Mouse (Mus musculus): ENCODE measurements around the gene Syn3. TPM values are rescaled to one million over a fixed set of nuclear protein-coding genes. Genes with fewer than 3 reads are reported as not detected.

The Syn3 gene
- polyA plus RNA-seq, 1 experiment, result 3.3 TPM

- 35% methylated on average over 3 of the region's 3 CpGs for WGBS
- Histone ChIP-seq H3K27me3 (replicated peaks; ENCODE audit: control insufficient read depth, insufficient read depth, low read length) (no peaks in the 10 kb centered on the region), H3K27ac (ENCODE audit: insufficient read depth, low read depth, low read length) (peak overlapping the region; percentile 80), H3K4me1 (ENCODE audit: control insufficient read depth, insufficient read depth, low read length) (peaks cover 60% of the 10 kb centered on the region), H3K36me3 (ENCODE audit: control insufficient read depth, insufficient read depth, low read length) (peaks cover 22% of the 10 kb centered on the region), H3K4me3 (ENCODE audit: insufficient read depth, low read depth, low read length) (no peak overlapping the region)
- TF ChIP-seq CTCF (conservative IDR thresholded peaks at IDR 0.05; ENCODE audit: insufficient read depth, insufficient read length, low read depth, low read length), result no peak
- no peak for TF ChIP-seq POLR2A (IDR thresholded peaks at IDR 0.05; ENCODE audit: low read depth, low read length)
- DNase-seq, result peak; percentile 38
These were observed 157.6 kb downstream of the Syn3 start for GRCm38 (mm10) chr10:86340991-86341527.

GRCm38 (mm10) chr10:86340421-86340820 lies 158.3 kb downstream of the Syn3 start:
- no peak for TF ChIP-seq CTCF (conservative IDR thresholded peaks at IDR 0.05; ENCODE audit: insufficient read depth, insufficient read length, low read depth, low read length)
- TF ChIP-seq POLR2A (IDR thresholded peaks at IDR 0.05; ENCODE audit: low read depth, low read length), result no peak
- H3K36me3 ChIP-seq (ENCODE audit: control insufficient read depth, insufficient read depth, low read length), result peaks cover 19% of the 10 kb centered on the region
- H3K27ac ChIP-seq (ENCODE audit: insufficient read depth, low read depth, low read length), result peak overlapping the region; percentile 97
- H3K4me1 ChIP-seq (ENCODE audit: control insufficient read depth, insufficient read depth, low read length), result peaks cover 65% of the 10 kb centered on the region
- peak; percentile 28 for DNase-seq
- no peaks in the 10 kb centered on the region for H3K27me3 ChIP-seq (replicated peaks; ENCODE audit: control insufficient read depth, insufficient read depth, low read length)
- WGBS, result 53% methylated on average over 7 of the region's 7 CpGs
- H3K4me3 ChIP-seq (ENCODE audit: insufficient read depth, low read depth, low read length), result no peak overlapping the region

GRCm38 (mm10) chr10:86339649-86340379 lies 158.9 kb downstream of the Syn3 start:
- WGBS, result 0% methylated on average over 2 of the region's 2 CpGs
- H3K36me3 ChIP-seq (ENCODE audit: control insufficient read depth, insufficient read depth, low read length), result peaks cover 18% of the 10 kb centered on the region
- no peak overlapping the region for H3K4me3 ChIP-seq (ENCODE audit: insufficient read depth, low read depth, low read length)
- H3K27me3 ChIP-seq (replicated peaks; ENCODE audit: control insufficient read depth, insufficient read depth, low read length), result no peaks in the 10 kb centered on the region
- TF ChIP-seq CTCF (conservative IDR thresholded peaks at IDR 0.05; ENCODE audit: insufficient read depth, insufficient read length, low read depth, low read length), result no peak
- TF ChIP-seq POLR2A (IDR thresholded peaks at IDR 0.05; ENCODE audit: low read depth, low read length), result no peak
- peak; percentile 98 for DNase-seq
- peak overlapping the region; percentile 97 for H3K27ac ChIP-seq (ENCODE audit: insufficient read depth, low read depth, low read length)
- H3K4me1 ChIP-seq (ENCODE audit: control insufficient read depth, insufficient read depth, low read length), result peaks cover 67% of the 10 kb centered on the region

- no peak for TF ChIP-seq CTCF (conservative IDR thresholded peaks at IDR 0.05; ENCODE audit: insufficient read depth, insufficient read length, low read depth, low read length)
- WGBS, result 47% methylated on average over 4 of the region's 4 CpGs
- H3K4me1 ChIP-seq (ENCODE audit: control insufficient read depth, insufficient read depth, low read length), result peaks cover 67% of the 10 kb centered on the region
- H3K27me3 ChIP-seq (replicated peaks; ENCODE audit: control insufficient read depth, insufficient read depth, low read length), result no peaks in the 10 kb centered on the region
- no peak for DNase-seq
- peaks cover 12% of the 10 kb centered on the region; the same call in 1 of the 2 replicates for H3K36me3 ChIP-seq (ENCODE audit: control insufficient read depth, insufficient read depth, low read length)
- H3K27ac ChIP-seq (ENCODE audit: insufficient read depth, low read depth, low read length), result peak overlapping the region; percentile 88
- H3K4me3 ChIP-seq (ENCODE audit: insufficient read depth, low read depth, low read length), result no peak overlapping the region
These were observed 159.6 kb downstream of the Syn3 start for GRCm38 (mm10) chr10:86339121-86339520.

- TF ChIP-seq CTCF (conservative IDR thresholded peaks at IDR 0.05; ENCODE audit: insufficient read depth, insufficient read length, low read depth, low read length) (no peak), POLR2A (IDR thresholded peaks at IDR 0.05; ENCODE audit: low read depth, low read length) (no peak)
- Histone ChIP-seq H3K27me3 (replicated peaks; ENCODE audit: control insufficient read depth, insufficient read depth, low read length) (no peaks in the 10 kb centered on the region), H3K4me1 (ENCODE audit: control insufficient read depth, insufficient read depth, low read length) (peaks cover 74% of the 10 kb centered on the region), H3K4me3 (ENCODE audit: insufficient read depth, low read depth, low read length) (no peak overlapping the region), H3K27ac (ENCODE audit: insufficient read depth, low read depth, low read length) (peak overlapping the region; percentile 88), H3K36me3 (ENCODE audit: control insufficient read depth, insufficient read depth, low read length) (peaks cover 8% of the 10 kb centered on the region)
- DNase-seq, result no peak
- 38% methylated on average over 4 of the region's 4 CpGs for WGBS
These were observed 160.5 kb downstream of the Syn3 start for GRCm38 (mm10) chr10:86338121-86338715.

- WGBS, result 44% methylated on average over 3 of the region's 3 CpGs
These were observed 161.5 kb downstream of the Syn3 start for GRCm38 (mm10) chr10:86337239-86337638.

GRCm38 (mm10) chr10:86336506-86336905 lies 162.2 kb downstream of the Syn3 start:
- 3% methylated on average over 1 of the region's 1 CpGs for WGBS
- peaks cover 8% of the 10 kb centered on the region for H3K36me3 ChIP-seq (ENCODE audit: control insufficient read depth, insufficient read depth, low read length)
- no peaks in the 10 kb centered on the region for H3K27me3 ChIP-seq (replicated peaks; ENCODE audit: control insufficient read depth, insufficient read depth, low read length)
- peaks cover 73% of the 10 kb centered on the region for H3K4me1 ChIP-seq (ENCODE audit: control insufficient read depth, insufficient read depth, low read length)
- peak overlapping the region; percentile 0 for H3K27ac ChIP-seq (ENCODE audit: insufficient read depth, low read depth, low read length)
- no peak for TF ChIP-seq POLR2A (IDR thresholded peaks at IDR 0.05; ENCODE audit: low read depth, low read length)
- TF ChIP-seq CTCF (conservative IDR thresholded peaks at IDR 0.05; ENCODE audit: insufficient read depth, insufficient read length, low read depth, low read length), result no peak
- no peak for DNase-seq
- H3K4me3 ChIP-seq (ENCODE audit: insufficient read depth, low read depth, low read length), result no peak overlapping the region

More at GRCm38 (mm10) chr10:86337239-86337638, 161.5 kb downstream of the Syn3 start:
- Histone ChIP-seq H3K4me3 (ENCODE audit: insufficient read depth, low read depth, low read length) (no peak overlapping the region), H3K27me3 (replicated peaks; ENCODE audit: control insufficient read depth, insufficient read depth, low read length) (no peaks in the 10 kb centered on the region), H3K36me3 (ENCODE audit: control insufficient read depth, insufficient read depth, low read length) (peaks cover 8% of the 10 kb centered on the region), H3K4me1 (ENCODE audit: control insufficient read depth, insufficient read depth, low read length) (peaks cover 77% of the 10 kb centered on the region), H3K27ac (ENCODE audit: insufficient read depth, low read depth, low read length) (peak overlapping the region; percentile 12; the same call in 1 of the 2 replicates)
- no peak for DNase-seq
- no peak for TF ChIP-seq CTCF (conservative IDR thresholded peaks at IDR 0.05; ENCODE audit: insufficient read depth, insufficient read length, low read depth, low read length)
